Mouse (Mus musculus): ENCODE results near the gene Myo19. TPM values are rescaled to one million over a fixed set of nuclear protein-coding genes. Genes with fewer than 3 reads are reported as not detected.

The Myo19 gene
- polyA plus RNA-seq, 1 experiment from 2014 or later: 7.7 TPM

- no peaks in the 10 kb centered on the region; the same call in 1 of the 2 replicates for H3K27me3 ChIP-seq (ENCODE audit: control insufficient read depth, insufficient read depth, low read length)
- no peak overlapping the region for H3K4me2 ChIP-seq
- WGBS: 36% methylated on average over 3 of the region's 3 CpGs
- no peaks in the 10 kb centered on the region for H3K9me3 ChIP-seq (ENCODE audit: control insufficient read depth, low read length)
- H3K4me1 ChIP-seq (ENCODE audit: control insufficient read depth, insufficient read depth, low read length): peaks cover 21% of the 10 kb centered on the region
- H3K9ac ChIP-seq (ENCODE audit: low read length): no peak overlapping the region
- no peak overlapping the region for H3K27ac ChIP-seq (ENCODE audit: low read depth, low read length)
- DNase-seq (ENCODE audit: low spot score, missing footprints) (no peak), ATAC-seq (ENCODE audit: low FRiP score) (no peak)
- no peaks in the 10 kb centered on the region for H3K36me3 ChIP-seq (ENCODE audit: control insufficient read depth, insufficient read depth, low read length)
- H3K4me3 ChIP-seq (ENCODE audit: low read depth, low read length): no peak overlapping the region
These were observed 68.2 kb downstream of the Myo19 start for GRCm38 (mm10) chr11:84948114-84948513.

GRCm38 (mm10) chr11:84948526-84948925 lies 68.6 kb downstream of the Myo19 start:
- Histone ChIP-seq H3K27me3 (ENCODE audit: control insufficient read depth, insufficient read depth, low read length) (no peaks in the 10 kb centered on the region; the same call in 1 of the 2 replicates), H3K27ac (ENCODE audit: low read depth, low read length) (no peak overlapping the region)
- 44% methylated on average over 3 of the region's 3 CpGs for WGBS

GRCm38 (mm10) chr11:84952611-84953010 lies 72.7 kb downstream of the Myo19 start:
- ATAC-seq (ENCODE audit: low FRiP score): no peak
- Histone ChIP-seq H3K27ac (ENCODE audit: low read depth, low read length) (no peak overlapping the region), H3K4me1 (ENCODE audit: control insufficient read depth, insufficient read depth, low read length) (peaks cover 3% of the 10 kb centered on the region; the same call in 1 of the 2 replicates)

More at GRCm38 (mm10) chr11:84948526-84948925, 68.6 kb downstream of the Myo19 start:
- Histone ChIP-seq H3K4me3 (ENCODE audit: low read depth, low read length) (no peak overlapping the region), H3K9me3 (ENCODE audit: control insufficient read depth, low read length) (no peaks in the 10 kb centered on the region), H3K9ac (ENCODE audit: low read length) (no peak overlapping the region), H3K4me1 (ENCODE audit: control insufficient read depth, insufficient read depth, low read length) (peaks cover 19% of the 10 kb centered on the region), H3K36me3 (ENCODE audit: control insufficient read depth, insufficient read depth, low read length) (no peaks in the 10 kb centered on the region), H3K4me2 (no peak overlapping the region)
- ATAC-seq (ENCODE audit: low FRiP score) (no peak), DNase-seq (ENCODE audit: low spot score, missing footprints) (no peak)

GRCm38 (mm10) chr11:84956400-84956799 lies 76.5 kb downstream of the Myo19 start:
- ATAC-seq (ENCODE audit: low FRiP score) (no peak), DNase-seq (ENCODE audit: low spot score, missing footprints) (peak; percentile 88)
- Histone ChIP-seq H3K4me2 (no peak overlapping the region), H3K27me3 (ENCODE audit: control insufficient read depth, insufficient read depth, low read length) (peaks cover 30% of the 10 kb centered on the region), H3K4me3 (ENCODE audit: low read depth, low read length) (no peak overlapping the region), H3K9me3 (ENCODE audit: control insufficient read depth, low read length) (no peaks in the 10 kb centered on the region), H3K36me3 (ENCODE audit: control insufficient read depth, insufficient read depth, low read length) (no peaks in the 10 kb centered on the region), H3K9ac (ENCODE audit: low read length) (no peak overlapping the region), H3K27ac (ENCODE audit: low read depth, low read length) (no peak overlapping the region), H3K4me1 (ENCODE audit: control insufficient read depth, insufficient read depth, low read length) (peaks cover 18% of the 10 kb centered on the region)
- WGBS: 30% methylated on average over 5 of the region's 5 CpGs

More at GRCm38 (mm10) chr11:84952611-84953010, 72.7 kb downstream of the Myo19 start:
- Histone ChIP-seq H3K36me3 (ENCODE audit: control insufficient read depth, insufficient read depth, low read length) (no peaks in the 10 kb centered on the region), H3K9me3 (ENCODE audit: control insufficient read depth, low read length) (no peaks in the 10 kb centered on the region), H3K4me3 (ENCODE audit: low read depth, low read length) (no peak overlapping the region), H3K9ac (ENCODE audit: low read length) (no peak overlapping the region), H3K27me3 (ENCODE audit: control insufficient read depth, insufficient read depth, low read length) (peaks cover 9% of the 10 kb centered on the region), H3K4me2 (no peak overlapping the region)
- 19% methylated on average over 2 of the region's 2 CpGs for WGBS
- DNase-seq (ENCODE audit: low spot score, missing footprints): no peak

GRCm38 (mm10) chr11:84957171-84957570 lies 77.2 kb downstream of the Myo19 start:
- WGBS: 4% methylated on average over 15 of the region's 15 CpGs
- H3K4me1 ChIP-seq (ENCODE audit: control insufficient read depth, insufficient read depth, low read length): peaks cover 18% of the 10 kb centered on the region
- H3K36me3 ChIP-seq (ENCODE audit: control insufficient read depth, insufficient read depth, low read length): no peaks in the 10 kb centered on the region
- ATAC-seq (ENCODE audit: low FRiP score) (no peak), DNase-seq (ENCODE audit: low spot score, missing footprints) (peak; percentile 89)
- H3K4me2 ChIP-seq: peak overlapping the region; percentile 52
- H3K9me3 ChIP-seq (ENCODE audit: control insufficient read depth, low read length): no peaks in the 10 kb centered on the region
- no peak overlapping the region for H3K27ac ChIP-seq (ENCODE audit: low read depth, low read length)
- no peak overlapping the region for H3K9ac ChIP-seq (ENCODE audit: low read length)
- H3K4me3 ChIP-seq (ENCODE audit: low read depth, low read length): peak overlapping the region; percentile 28; the same call in 1 of the 2 replicates
- peaks cover 30% of the 10 kb centered on the region for H3K27me3 ChIP-seq (ENCODE audit: control insufficient read depth, insufficient read depth, low read length)

GRCm38 (mm10) chr11:84957591-84958270 lies 77.8 kb downstream of the Myo19 start, which contains the start of gene Car4:
Gene Car4 (plus strand): TSS chr11:84957786.
- Histone ChIP-seq H3K27ac (ENCODE audit: low read depth, low read length) (no peak within 1 kb of the TSS), H3K4me3 (ENCODE audit: low read depth, low read length) (peak within 1 kb of the TSS; percentile 28), H3K9me3 (ENCODE audit: control insufficient read depth, low read length) (no peaks in the 10 kb centered on the region), H3K9ac (ENCODE audit: low read length) (peak within 1 kb of the TSS; percentile 29; the same call in 1 of the 2 replicates), H3K36me3 (ENCODE audit: control insufficient read depth, insufficient read depth, low read length) (no peaks in the 10 kb centered on the region), H3K4me2 (peak within 1 kb of the TSS; percentile 52), H3K27me3 (ENCODE audit: control insufficient read depth, insufficient read depth, low read length) (peaks cover 30% of the 10 kb centered on the region), H3K4me1 (ENCODE audit: control insufficient read depth, insufficient read depth, low read length) (peaks cover 18% of the 10 kb centered on the region)
- WGBS: under 1% methylated on average over 49 of the region's 49 CpGs
- peak; percentile 95 for DNase-seq (ENCODE audit: low spot score, missing footprints)
- ATAC-seq (ENCODE audit: low FRiP score): 0 out of 2 replicates have a peak, but pooled peaks have one; percentile 27

GRCm38 (mm10) chr11:84958271-84958630 lies 78.3 kb downstream of the Myo19 start:
- H3K27ac ChIP-seq (ENCODE audit: low read depth, low read length): no peak overlapping the region
- H3K4me2 ChIP-seq: peak overlapping the region; percentile 52
- peak overlapping the region; percentile 28 for H3K4me3 ChIP-seq (ENCODE audit: low read depth, low read length)
- peaks cover 18% of the 10 kb centered on the region for H3K4me1 ChIP-seq (ENCODE audit: control insufficient read depth, insufficient read depth, low read length)
- H3K9ac ChIP-seq (ENCODE audit: low read length): no peak overlapping the region; the same call in 1 of the 2 replicates
- peaks cover 30% of the 10 kb centered on the region for H3K27me3 ChIP-seq (ENCODE audit: control insufficient read depth, insufficient read depth, low read length)
- no peak for DNase-seq (ENCODE audit: low spot score, missing footprints)
- H3K36me3 ChIP-seq (ENCODE audit: control insufficient read depth, insufficient read depth, low read length): no peaks in the 10 kb centered on the region
- H3K9me3 ChIP-seq (ENCODE audit: control insufficient read depth, low read length): no peaks in the 10 kb centered on the region
- ATAC-seq (ENCODE audit: low FRiP score): no peak
- under 1% methylated on average over 11 of the region's 11 CpGs for WGBS

- ATAC-seq (ENCODE audit: low FRiP score) (no peak), DNase-seq (ENCODE audit: low spot score, missing footprints) (no peak)
- H3K27me3 ChIP-seq (ENCODE audit: control insufficient read depth, insufficient read depth, low read length): peaks cover 30% of the 10 kb centered on the region
- H3K4me2 ChIP-seq: no peak overlapping the region
- H3K4me3 ChIP-seq (ENCODE audit: low read depth, low read length): no peak overlapping the region
- 15% methylated on average over 5 of the region's 5 CpGs for WGBS
- H3K27ac ChIP-seq (ENCODE audit: low read depth, low read length): no peak overlapping the region
- no peaks in the 10 kb centered on the region for H3K9me3 ChIP-seq (ENCODE audit: control insufficient read depth, low read length)
- no peaks in the 10 kb centered on the region for H3K36me3 ChIP-seq (ENCODE audit: control insufficient read depth, insufficient read depth, low read length)
- peaks cover 18% of the 10 kb centered on the region for H3K4me1 ChIP-seq (ENCODE audit: control insufficient read depth, insufficient read depth, low read length)
- H3K9ac ChIP-seq (ENCODE audit: low read length): no peak overlapping the region
These were observed 79.2 kb downstream of the Myo19 start for GRCm38 (mm10) chr11:84959181-84959580.

GRCm38 (mm10) chr11:84959701-84960181 lies 79.8 kb downstream of the Myo19 start:
- Histone ChIP-seq H3K4me2 (peak overlapping the region; percentile 15; the same call in 1 of the 2 replicates), H3K4me3 (ENCODE audit: low read depth, low read length) (no peak overlapping the region), H3K36me3 (ENCODE audit: control insufficient read depth, insufficient read depth, low read length) (no peaks in the 10 kb centered on the region), H3K4me1 (ENCODE audit: control insufficient read depth, insufficient read depth, low read length) (peaks cover 18% of the 10 kb centered on the region), H3K9ac (ENCODE audit: low read length) (peak overlapping the region; percentile 28; the same call in 1 of the 2 replicates), H3K27ac (ENCODE audit: low read depth, low read length) (no peak overlapping the region), H3K27me3 (ENCODE audit: control insufficient read depth, insufficient read depth, low read length) (peaks cover 30% of the 10 kb centered on the region), H3K9me3 (ENCODE audit: control insufficient read depth, low read length) (no peaks in the 10 kb centered on the region)
- DNase-seq (ENCODE audit: low spot score, missing footprints): peak; percentile 91
- ATAC-seq (ENCODE audit: low FRiP score): no peak
- under 1% methylated on average over 9 of the region's 9 CpGs for WGBS
